Mouse (Mus musculus): Measurements from ENCODE around the gene Dlg2.

DNA sequence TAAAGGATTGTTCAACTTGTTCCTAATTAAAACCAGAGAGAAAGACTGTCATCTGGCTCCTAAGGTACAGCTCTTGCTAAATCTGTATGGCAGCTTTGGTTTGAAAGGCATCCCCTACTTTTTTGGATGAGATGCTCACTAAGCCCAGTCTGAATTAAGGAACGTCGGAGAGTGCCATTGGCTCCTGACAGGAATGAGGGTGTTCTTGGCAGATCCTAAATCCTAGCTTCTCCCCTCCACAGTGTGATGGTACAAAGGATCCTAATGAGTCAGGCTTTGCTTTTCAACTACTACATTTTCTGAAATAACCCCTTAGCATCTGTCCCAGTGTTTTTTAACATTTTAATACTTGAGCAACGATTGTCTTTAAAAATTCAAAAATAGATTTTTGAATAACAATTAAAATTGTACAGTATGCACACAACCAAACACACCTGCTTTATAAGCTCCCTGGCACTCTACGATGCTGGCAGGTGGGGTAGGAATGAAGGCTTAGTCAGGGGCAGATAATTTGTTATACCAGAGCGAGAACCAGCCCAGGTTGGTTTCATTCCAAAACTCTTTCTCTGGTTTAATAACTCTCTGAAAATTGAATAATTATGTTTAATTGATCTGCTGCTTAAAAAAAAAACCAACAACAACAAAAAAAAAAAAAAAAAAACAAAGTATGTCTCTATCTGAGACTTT, 1527.4 kb downstream of the Dlg2 start:
- TF ChIP-seq CTCF (IDR thresholded peaks at IDR 0.05; ENCODE audit: insufficient read depth, low read length) (no peak), POLR2A (IDR thresholded peaks at IDR 0.05; ENCODE audit: borderline replicate concordance, extremely low read depth, low read depth, low read length) (no peak)
